Mouse (Mus musculus): Measurements from ENCODE around the gene Ubr4. TPM values are rescaled to one million over a fixed set of nuclear protein-coding genes. Genes with fewer than 3 reads are reported as not detected.

The Ubr4 gene
- polyA plus RNA-seq, 1 experiment from 2014 or later: 80.1 TPM

GRCm38 (mm10) chr4:139442391-139443355 is 90.3 kb downstream of the Ubr4 start:
- Histone ChIP-seq H3K36me3 (peaks cover 97% of the 10 kb centered on the region), H3K27ac (no peak overlapping the region), H3K9me3 (replicated peaks) (no peaks in the 10 kb centered on the region), H3K27me3 (no peaks in the 10 kb centered on the region), H3K4me3 (no peak overlapping the region), H3K4me2 (replicated peaks) (no peak overlapping the region), H3K9ac (no peak overlapping the region), H3K4me1 (no peaks in the 10 kb centered on the region)
- 85% methylated on average over 15 of the region's 15 CpGs for WGBS
- ATAC-seq (ENCODE audit: low FRiP score): no peak

- Histone ChIP-seq H3K27ac (no peak overlapping the region), H3K4me1 (no peaks in the 10 kb centered on the region), H3K4me3 (no peak overlapping the region), H3K4me2 (replicated peaks) (no peak overlapping the region), H3K9ac (no peak overlapping the region), H3K27me3 (no peaks in the 10 kb centered on the region), H3K36me3 (peaks cover 98% of the 10 kb centered on the region), H3K9me3 (replicated peaks) (no peaks in the 10 kb centered on the region)
- ATAC-seq (ENCODE audit: low FRiP score): no peak
- 94% methylated on average over 10 of the region's 10 CpGs for WGBS
Measured at GRCm38 (mm10) chr4:139444315-139444714, 91.9 kb downstream of the Ubr4 start.

GRCm38 (mm10) chr4:139446176-139446575 is 93.8 kb downstream of the Ubr4 start:
- ATAC-seq (ENCODE audit: low FRiP score): no peak
- Histone ChIP-seq H3K9me3 (replicated peaks) (no peaks in the 10 kb centered on the region), H3K27ac (no peak overlapping the region), H3K9ac (no peak overlapping the region), H3K4me3 (no peak overlapping the region), H3K4me2 (replicated peaks) (no peak overlapping the region), H3K27me3 (no peaks in the 10 kb centered on the region), H3K4me1 (no peaks in the 10 kb centered on the region), H3K36me3 (peaks cover 98% of the 10 kb centered on the region)
- 82% methylated on average over 2 of the region's 2 CpGs for WGBS

DNA sequence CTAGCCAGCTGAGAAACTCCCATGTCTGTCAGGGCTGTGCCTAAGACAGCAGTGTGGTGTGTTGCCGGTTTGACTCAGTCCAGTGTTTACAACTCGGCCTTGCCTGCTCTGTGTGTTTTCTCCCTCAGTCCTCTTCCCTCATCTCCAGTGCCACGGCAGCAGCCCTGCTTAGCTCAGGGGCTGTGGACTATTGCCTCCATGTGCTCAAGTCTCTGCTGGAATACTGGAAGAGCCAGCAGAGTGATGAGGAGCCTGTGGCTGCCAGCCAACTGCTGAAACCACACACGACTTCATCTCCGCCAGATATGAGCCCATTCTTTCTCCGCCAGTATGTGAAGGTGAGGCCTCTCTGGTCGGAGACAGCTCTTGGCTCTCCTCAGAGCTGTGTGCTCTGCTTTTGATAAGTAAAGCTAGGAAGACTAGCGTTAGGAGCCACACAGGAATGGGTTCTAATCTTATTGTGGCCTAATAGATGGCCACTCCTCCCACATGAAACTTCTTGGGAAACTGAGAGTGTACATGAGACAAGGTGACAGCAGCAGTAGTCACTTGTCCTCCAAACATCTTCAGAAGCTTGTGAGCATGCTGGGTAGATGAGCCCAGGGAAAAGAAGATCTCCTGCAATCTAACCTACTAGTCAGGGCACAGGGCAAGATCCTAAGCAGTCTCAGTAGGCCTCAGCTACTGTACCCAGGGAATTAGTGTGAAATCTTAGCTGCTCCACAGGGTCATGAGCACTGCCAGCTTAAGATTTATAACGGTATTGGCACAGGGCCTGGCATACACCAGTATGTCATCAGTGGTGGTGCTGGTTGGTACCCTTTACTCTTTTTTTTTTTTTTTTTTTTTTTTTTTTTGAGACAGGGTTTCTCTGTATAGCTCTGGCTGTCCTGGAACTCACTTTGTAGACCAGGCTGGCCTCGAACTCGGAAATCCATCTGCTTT is 94.6 kb downstream of the Ubr4 start:
- ATAC-seq (ENCODE audit: low FRiP score): no peak
- H3K4me1 ChIP-seq: no peaks in the 10 kb centered on the region
- no peaks in the 10 kb centered on the region for H3K9me3 ChIP-seq (replicated peaks)
- no peak overlapping the region for H3K9ac ChIP-seq
- H3K36me3 ChIP-seq: peaks cover 98% of the 10 kb centered on the region
- H3K27me3 ChIP-seq: no peaks in the 10 kb centered on the region
- no peak overlapping the region for H3K4me2 ChIP-seq (replicated peaks)
- no peak overlapping the region for H3K4me3 ChIP-seq
- 95% methylated on average over 11 of the region's 11 CpGs for WGBS
- no peak overlapping the region for H3K27ac ChIP-seq

DNA sequence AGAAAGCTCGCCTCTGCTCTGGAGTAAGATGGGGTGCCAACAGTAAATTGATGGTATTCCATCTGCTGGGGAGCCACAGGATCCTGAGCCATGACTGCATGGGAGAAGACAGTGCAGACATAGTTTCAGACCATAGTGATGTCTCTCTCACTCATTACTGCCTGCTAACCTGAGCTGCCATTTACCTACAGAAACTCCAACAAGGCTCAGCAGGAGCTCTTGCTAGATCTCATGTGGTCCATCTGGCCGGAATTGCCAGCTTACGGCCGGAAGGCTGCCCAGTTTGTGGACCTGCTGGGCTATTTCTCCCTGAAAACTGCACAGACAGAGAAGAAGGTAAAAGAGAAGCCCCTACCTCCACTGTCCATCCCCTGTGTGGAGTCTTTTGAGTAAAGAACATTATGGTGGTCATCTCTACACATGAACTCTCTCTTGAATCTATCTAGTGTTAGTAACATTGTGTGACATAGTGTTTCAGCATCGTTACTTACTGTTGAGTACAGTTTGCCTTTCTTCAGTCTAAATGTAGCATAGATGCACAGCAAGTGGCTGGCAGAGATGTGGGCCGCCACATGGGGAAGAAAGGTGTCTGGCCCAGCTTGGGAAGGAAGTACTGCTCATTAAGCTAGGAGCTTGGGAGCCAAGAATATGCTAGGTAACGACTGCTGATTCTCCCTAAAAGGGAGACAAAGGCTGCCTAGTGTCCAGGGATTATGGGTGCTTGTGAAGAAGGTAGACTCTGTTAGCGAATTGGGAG is 100.7 kb downstream of the Ubr4 start:
- no peaks in the 10 kb centered on the region for H3K9me3 ChIP-seq (replicated peaks)
- H3K27ac ChIP-seq: no peak overlapping the region
- no peak for ATAC-seq (ENCODE audit: low FRiP score)
- 94% methylated on average over 8 of the region's 8 CpGs for WGBS
- H3K27me3 ChIP-seq: no peaks in the 10 kb centered on the region
- no peak overlapping the region for H3K4me2 ChIP-seq (replicated peaks)
- H3K36me3 ChIP-seq: peaks cover 97% of the 10 kb centered on the region
- H3K9ac ChIP-seq: no peak overlapping the region
- H3K4me1 ChIP-seq: no peaks in the 10 kb centered on the region
- no peak overlapping the region for H3K4me3 ChIP-seq

DNA sequence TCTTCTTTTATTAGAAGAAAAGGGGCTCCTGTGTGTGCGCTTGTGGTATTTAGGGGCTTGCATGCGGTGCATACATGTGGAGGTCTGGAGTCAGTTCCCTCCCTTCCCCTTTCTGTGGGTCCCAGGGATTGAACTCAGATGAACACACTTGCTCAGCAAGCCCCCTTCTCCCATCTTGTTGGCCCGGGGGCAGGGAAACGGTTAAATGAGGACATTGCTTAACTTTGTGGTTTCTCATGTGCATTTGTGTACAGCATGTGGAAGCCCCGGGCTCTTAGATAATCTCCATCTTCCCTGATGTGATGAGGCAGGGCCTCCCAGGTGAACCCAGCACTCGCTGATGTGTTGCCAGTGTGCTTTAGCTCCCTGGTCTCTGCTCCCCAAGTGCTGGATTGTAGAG is 101.9 kb downstream of the Ubr4 start:
- Histone ChIP-seq H3K4me1 (no peaks in the 10 kb centered on the region), H3K9ac (no peak overlapping the region), H3K9me3 (replicated peaks) (no peaks in the 10 kb centered on the region), H3K4me3 (no peak overlapping the region), H3K4me2 (replicated peaks) (no peak overlapping the region), H3K27ac (no peak overlapping the region), H3K27me3 (no peaks in the 10 kb centered on the region), H3K36me3 (peaks cover 97% of the 10 kb centered on the region)
- no peak for ATAC-seq (ENCODE audit: low FRiP score)
- 91% methylated on average over 6 of the region's 6 CpGs for WGBS

DNA sequence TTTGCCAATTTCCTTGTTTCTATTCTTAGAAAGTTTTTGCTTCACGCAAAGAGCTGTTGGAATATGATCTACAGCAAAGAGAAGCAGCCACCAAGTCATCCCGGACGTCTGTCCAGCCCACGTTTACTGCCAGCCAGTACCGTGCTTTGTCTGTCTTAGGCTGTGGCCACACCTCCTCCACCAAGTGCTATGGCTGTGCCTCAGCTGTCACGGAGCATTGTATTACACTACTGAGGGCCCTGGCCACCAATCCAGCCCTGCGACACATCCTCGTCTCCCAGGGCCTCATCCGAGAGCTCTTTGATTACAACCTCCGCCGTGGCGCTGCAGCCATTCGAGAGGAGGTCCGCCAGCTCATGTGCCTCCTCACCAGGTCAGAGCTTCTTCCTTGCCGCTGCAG is 107.6 kb downstream of the Ubr4 start:
- peaks cover 97% of the 10 kb centered on the region for H3K36me3 ChIP-seq
- no peak overlapping the region for H3K4me3 ChIP-seq
- ATAC-seq (ENCODE audit: low FRiP score): no peak
- no peak overlapping the region for H3K27ac ChIP-seq
- H3K9ac ChIP-seq: no peak overlapping the region
- H3K4me1 ChIP-seq: no peaks in the 10 kb centered on the region
- WGBS: 86% methylated on average over 15 of the region's 15 CpGs
- H3K27me3 ChIP-seq: no peaks in the 10 kb centered on the region
- no peaks in the 10 kb centered on the region for H3K9me3 ChIP-seq (replicated peaks)
- no peak overlapping the region for H3K4me2 ChIP-seq (replicated peaks)

DNA sequence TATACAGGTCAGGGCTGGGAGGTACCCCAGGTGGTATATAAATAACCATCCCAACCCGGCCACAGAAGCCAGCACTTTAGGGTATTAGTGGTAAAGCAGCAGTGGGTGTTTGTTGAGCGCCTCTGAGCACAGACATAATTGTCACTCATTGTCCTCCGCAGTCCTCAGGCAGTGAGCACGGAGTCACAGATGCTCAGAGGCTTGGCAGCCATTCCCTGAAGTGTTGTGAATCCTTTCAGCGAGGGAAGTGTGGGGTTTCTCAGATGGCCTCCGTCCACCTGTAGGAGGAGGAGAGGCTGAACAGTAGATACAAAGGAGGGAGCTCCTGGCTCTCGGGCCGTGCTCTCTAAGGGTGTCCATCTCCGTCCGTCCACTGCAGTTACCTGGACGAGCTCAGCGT is 111.8 kb downstream of the Ubr4 start:
- Histone ChIP-seq H3K27ac (no peak overlapping the region), H3K4me2 (replicated peaks) (no peak overlapping the region), H3K9ac (no peak overlapping the region), H3K4me1 (no peaks in the 10 kb centered on the region), H3K36me3 (peaks cover 99% of the 10 kb centered on the region), H3K27me3 (no peaks in the 10 kb centered on the region), H3K9me3 (replicated peaks) (no peaks in the 10 kb centered on the region), H3K4me3 (no peak overlapping the region)
- no peak for ATAC-seq (ENCODE audit: low FRiP score)
- WGBS: 94% methylated on average over 12 of the region's 12 CpGs

DNA sequence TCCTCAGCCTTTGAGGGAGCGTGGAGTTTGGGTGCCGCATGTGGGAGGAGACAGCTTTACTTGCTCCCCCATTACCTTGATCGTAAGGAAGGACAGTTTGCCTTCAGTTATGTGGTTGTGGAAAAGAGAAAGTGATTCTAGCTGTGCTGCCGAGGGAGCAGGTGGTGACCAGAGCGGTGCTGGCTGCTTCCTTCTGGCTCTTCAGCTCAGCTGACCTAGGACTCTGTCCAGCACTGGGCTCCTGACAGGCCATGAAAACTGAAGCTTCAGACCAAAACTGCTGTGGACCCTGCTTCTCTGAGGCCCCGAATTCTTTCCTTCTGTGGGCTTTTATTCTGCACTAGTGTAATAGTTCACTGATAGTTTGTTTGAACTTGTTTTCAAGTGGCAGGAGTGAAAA is 114.1 kb downstream of the Ubr4 start:
- WGBS: 91% methylated on average over 6 of the region's 6 CpGs
- Histone ChIP-seq H3K9me3 (replicated peaks) (no peaks in the 10 kb centered on the region), H3K36me3 (peaks cover 99% of the 10 kb centered on the region), H3K4me1 (no peaks in the 10 kb centered on the region), H3K9ac (no peak overlapping the region), H3K27me3 (no peaks in the 10 kb centered on the region), H3K27ac (no peak overlapping the region), H3K4me2 (replicated peaks) (no peak overlapping the region), H3K4me3 (no peak overlapping the region)
- no peak for ATAC-seq (ENCODE audit: low FRiP score)

- Histone ChIP-seq H3K36me3 (peaks cover 99% of the 10 kb centered on the region), H3K4me3 (no peak overlapping the region), H3K9ac (no peak overlapping the region), H3K4me1 (no peaks in the 10 kb centered on the region), H3K27me3 (no peaks in the 10 kb centered on the region), H3K27ac (no peak overlapping the region), H3K4me2 (replicated peaks) (no peak overlapping the region), H3K9me3 (replicated peaks) (no peaks in the 10 kb centered on the region)
- 47% methylated on average over 7 of the region's 7 CpGs for WGBS
- ATAC-seq (ENCODE audit: low FRiP score): peak; percentile 50; the same call in 1 of the 2 replicates
Measured at GRCm38 (mm10) chr4:139470198-139470597, 117.8 kb downstream of the Ubr4 start.

GRCm38 (mm10) chr4:139476663-139477625 is 124.5 kb downstream of the Ubr4 start:
- no peak overlapping the region for H3K4me3 ChIP-seq
- no peaks in the 10 kb centered on the region for H3K9me3 ChIP-seq (replicated peaks)
- WGBS: 93% methylated on average over 16 of the region's 16 CpGs
- H3K27ac ChIP-seq: no peak overlapping the region
- H3K4me2 ChIP-seq (replicated peaks): no peak overlapping the region
- H3K36me3 ChIP-seq: peaks cover 98% of the 10 kb centered on the region
- H3K4me1 ChIP-seq: no peaks in the 10 kb centered on the region
- H3K27me3 ChIP-seq: no peaks in the 10 kb centered on the region
- H3K9ac ChIP-seq: no peak overlapping the region
- ATAC-seq (ENCODE audit: low FRiP score): no peak

Data from hindbrain, embryonic 12.5 days (tissue).